Mouse (Mus musculus) C2C12 (cell line): Measurements from ENCODE around the gene Cd2ap. TPM values are rescaled to one million over a fixed set of nuclear protein-coding genes. Genes with fewer than 3 reads are reported as not detected.

Experiments used
- H3K27me3 ChIP-seq: one replicate; pipeline ENCODE4 v1.6.1; 2011; ENCODE audit not compliant: control insufficient read depth, insufficient read depth, insufficient read length
- H3K36me3 ChIP-seq: one replicate; pipeline ENCODE4 v1.6.1; 2011; ENCODE audit not compliant: control insufficient read depth, insufficient read depth
- H3K4me3 ChIP-seq: one replicate; pipeline ENCODE4 v1.5.1; 2011; ENCODE audit warnings: mild to moderate bottlenecking, control low read depth; ENCODE audit not compliant: poor library complexity, insufficient read depth, severe bottlenecking
- H3K79me2 ChIP-seq: one replicate; pipeline ENCODE4 v1.6.1; 2011; ENCODE audit not compliant: control insufficient read depth, insufficient read depth
- H3K79me3 ChIP-seq: one replicate; pipeline ENCODE4 v1.6.1; 2011; ENCODE audit warnings: low read depth, control low read depth
- H3ac ChIP-seq: one replicate; pipeline ENCODE3; 2011; ENCODE audit warnings: low read depth; ENCODE audit not compliant: control insufficient read depth, insufficient read length
- CEBPB ChIP-seq: IDR thresholded peaks from one replicate; pipeline ENCODE4 v1.6.1; 2011; ENCODE audit warnings: low read depth, mild to moderate bottlenecking, control low read depth, moderate library complexity
- CTCF ChIP-seq: IDR thresholded peaks from one replicate; pipeline ENCODE4 v1.5.1; 2011; ENCODE audit not compliant: control insufficient read depth, insufficient read depth, insufficient read length
- FOSL1 ChIP-seq: IDR thresholded peaks from one replicate; pipeline ENCODE4 v1.8.0; 2011; ENCODE audit warnings: mild to moderate bottlenecking, low read length; ENCODE audit not compliant: poor library complexity, insufficient read depth, severe bottlenecking
- MAX ChIP-seq: IDR thresholded peaks from one replicate; pipeline ENCODE4 v1.6.1; 2011; ENCODE audit warnings: mild to moderate bottlenecking, control low read depth
- MYOD1 ChIP-seq: IDR thresholded peaks from one replicate; pipeline ENCODE4 v1.6.1; 2011; ENCODE audit warnings: low read depth; ENCODE audit not compliant: control insufficient read depth, insufficient read length
- MYOG ChIP-seq: IDR thresholded peaks from one replicate; pipeline ENCODE4 v1.6.1; 2011; ENCODE audit not compliant: control insufficient read depth, insufficient read length; ENCODE audit errors: extremely low read depth
- USF1 ChIP-seq: IDR thresholded peaks from one replicate; pipeline ENCODE4 v1.6.1; 2011; ENCODE audit warnings: low read depth, mild to moderate bottlenecking, control low read depth, moderate library complexity
- polyA plus RNA-seq: library from polyadenylated mRNA; unstranded; fragments of >200 nt; fragmentation: generic; extraction: Trizol; gene quantifications from one replicate; pipeline ENCODE4 v1.2.1, GENCODE M21; 2012; ENCODE audit warnings: missing spikeins

Gene Cd2ap
- polyA plus RNA-seq, 1 experiment = 3.6 TPM

GRCm38 (mm10) chr17:42857506-42857905 is 19.0 kb downstream of the Cd2ap start:
- no peaks in the 10 kb centered on the region for H3K27me3 ChIP-seq
- peaks cover 63% of the 10 kb centered on the region for H3K79me3 ChIP-seq
- peaks cover 94% of the 10 kb centered on the region for H3K79me2 ChIP-seq
- H3ac ChIP-seq = no peak overlapping the region
- TF ChIP-seq MYOG = no peak
- no peak for TF ChIP-seq FOSL1
- TF ChIP-seq MYOD1 = no peak
- TF ChIP-seq USF1 = no peak
- no peak for TF ChIP-seq MAX
- no peak for TF ChIP-seq CEBPB
- no peak for TF ChIP-seq CTCF
- no peaks in the 10 kb centered on the region for H3K36me3 ChIP-seq
- no peak overlapping the region for H3K4me3 ChIP-seq

GRCm38 (mm10) chr17:42847108-42847507 is 29.4 kb downstream of the Cd2ap start:
- no peaks in the 10 kb centered on the region for H3K27me3 ChIP-seq
- peaks cover 10% of the 10 kb centered on the region for H3K36me3 ChIP-seq
- peaks cover 25% of the 10 kb centered on the region for H3K79me2 ChIP-seq
- no peak overlapping the region for H3K4me3 ChIP-seq
- H3K79me3 ChIP-seq = peaks cover 9% of the 10 kb centered on the region
- no peak overlapping the region for H3ac ChIP-seq
- no peak for TF ChIP-seq MYOD1

GRCm38 (mm10) chr17:42837193-42837592 is 39.3 kb downstream of the Cd2ap start:
- peaks cover 17% of the 10 kb centered on the region for H3K36me3 ChIP-seq
- no peaks in the 10 kb centered on the region for H3K79me3 ChIP-seq
- H3K79me2 ChIP-seq = peaks cover 7% of the 10 kb centered on the region
- H3K27me3 ChIP-seq = no peaks in the 10 kb centered on the region
- no peak for TF ChIP-seq CEBPB
- TF ChIP-seq MYOD1 = no peak
- TF ChIP-seq MAX = no peak
- TF ChIP-seq CTCF = no peak
- no peak for TF ChIP-seq USF1
- no peak for TF ChIP-seq MYOG
- no peak for TF ChIP-seq FOSL1
- H3ac ChIP-seq = no peak overlapping the region
- H3K4me3 ChIP-seq = no peak overlapping the region

GRCm38 (mm10) chr17:42822787-42823186 is 53.7 kb downstream of the Cd2ap start:
- Histone ChIP-seq H3ac (no peak overlapping the region), H3K79me2 (no peaks in the 10 kb centered on the region), H3K4me3 (no peak overlapping the region), H3K36me3 (peaks cover 35% of the 10 kb centered on the region), H3K27me3 (no peaks in the 10 kb centered on the region), H3K79me3 (no peaks in the 10 kb centered on the region)
- TF ChIP-seq MAX = no peak
- TF ChIP-seq CEBPB = no peak
- no peak for TF ChIP-seq CTCF
- TF ChIP-seq MYOD1 = no peak
- TF ChIP-seq MYOG = no peak
- no peak for TF ChIP-seq USF1
- no peak for TF ChIP-seq FOSL1

- Histone ChIP-seq H3K27me3 (no peaks in the 10 kb centered on the region), H3K79me2 (no peaks in the 10 kb centered on the region), H3K4me3 (no peak overlapping the region), H3K79me3 (no peaks in the 10 kb centered on the region), H3K36me3 (peaks cover 28% of the 10 kb centered on the region), H3ac (no peak overlapping the region)
- TF ChIP-seq USF1 (no peak), CEBPB (no peak), CTCF (no peak)
These were observed 61.1 kb downstream of the Cd2ap start for GRCm38 (mm10) chr17:42815374-42815773.

GRCm38 (mm10) chr17:42792412-42792975 is 84.0 kb downstream of the Cd2ap start:
- no peaks in the 10 kb centered on the region for H3K79me3 ChIP-seq
- no peaks in the 10 kb centered on the region for H3K79me2 ChIP-seq
- no peak overlapping the region for H3ac ChIP-seq
- TF ChIP-seq CEBPB = no peak
- TF ChIP-seq MYOD1 = no peak
- TF ChIP-seq MAX = no peak
- no peak for TF ChIP-seq USF1
- no peak for TF ChIP-seq CTCF
- TF ChIP-seq FOSL1 = no peak
- no peak for TF ChIP-seq MYOG
- peaks cover 13% of the 10 kb centered on the region for H3K36me3 ChIP-seq
- no peak overlapping the region for H3K4me3 ChIP-seq
- H3K27me3 ChIP-seq = no peaks in the 10 kb centered on the region
